Mouse (Mus musculus) ovary, postnatal 36 days (tissue): ENCODE data around the gene Ephb3.

ENCODE experiments used
- DNase-seq: peaks from one replicate; pipeline ENCODE4 v3.0.0; 2022; ENCODE audit warnings: low spot score, mixed read lengths

The Ephb3 gene

DNA sequence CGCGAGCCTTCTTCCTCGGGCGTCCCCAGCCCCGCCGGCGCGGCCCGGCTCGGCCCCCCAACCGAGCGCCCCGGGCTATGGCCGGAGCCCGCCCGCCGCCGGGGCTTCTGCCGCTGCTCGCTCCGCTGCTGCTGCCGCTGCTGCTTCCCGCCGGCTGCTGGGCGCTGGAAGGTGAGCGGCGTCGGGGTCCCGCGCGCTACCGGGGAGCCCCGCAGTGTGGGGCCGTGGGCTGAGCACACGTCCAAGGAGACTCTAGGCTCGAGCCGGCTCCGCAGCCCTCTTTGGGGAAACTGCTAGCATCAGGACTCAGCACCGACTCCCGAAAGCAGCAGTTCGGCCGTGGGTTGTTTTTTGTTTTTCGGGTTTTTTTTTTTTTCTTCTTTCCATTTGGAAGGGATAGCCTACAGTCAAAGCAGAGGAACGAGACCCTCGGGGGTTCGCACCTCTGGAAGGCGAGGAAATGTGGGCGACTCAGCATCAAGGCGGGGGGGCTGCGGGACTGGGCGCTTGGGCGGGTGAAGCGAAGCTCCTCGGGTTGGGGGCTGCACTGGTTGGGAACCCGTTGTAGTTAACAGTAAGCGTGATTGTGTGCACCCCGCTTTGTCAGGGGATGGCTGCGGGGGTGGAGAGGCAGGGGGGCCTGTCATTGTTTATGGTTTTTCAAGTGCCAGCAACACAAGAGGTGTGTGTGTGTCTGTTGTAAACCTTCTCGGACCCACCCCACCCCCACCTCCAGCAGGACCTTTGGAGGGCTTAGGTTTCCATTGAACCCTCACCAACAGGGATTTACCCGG, 735 bp downstream of the Ephb3 start:
- no peak for DNase-seq

DNA sequence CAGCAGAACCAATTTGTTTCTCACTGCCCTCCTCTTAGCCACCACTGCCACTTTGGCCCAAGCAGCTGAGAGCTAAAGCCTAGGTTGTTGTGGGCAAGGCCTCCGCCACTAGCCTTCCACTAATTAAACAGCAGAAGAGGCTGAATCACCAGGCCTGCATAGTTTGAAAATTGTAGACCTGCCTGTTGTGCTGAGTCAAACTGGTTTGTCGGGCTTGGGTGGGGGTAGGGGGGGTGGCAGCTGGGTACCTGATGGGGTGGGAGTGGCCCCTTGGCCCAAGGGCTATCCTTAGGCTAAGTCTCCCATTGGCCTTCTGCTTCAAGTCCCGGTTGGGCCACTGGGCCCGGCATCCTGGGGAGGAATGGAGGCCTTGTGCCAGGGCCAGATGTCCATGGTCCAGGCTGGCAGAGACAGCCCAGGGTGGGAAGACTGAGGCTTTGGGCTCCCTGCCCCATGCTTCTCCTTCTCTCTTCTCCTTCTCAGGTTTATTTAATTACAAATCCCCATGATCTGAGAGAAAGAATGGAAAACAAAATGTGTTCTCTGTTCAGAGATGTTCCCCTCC, 3.5 kb downstream of the Ephb3 start:
- DNase-seq = no peak

DNA sequence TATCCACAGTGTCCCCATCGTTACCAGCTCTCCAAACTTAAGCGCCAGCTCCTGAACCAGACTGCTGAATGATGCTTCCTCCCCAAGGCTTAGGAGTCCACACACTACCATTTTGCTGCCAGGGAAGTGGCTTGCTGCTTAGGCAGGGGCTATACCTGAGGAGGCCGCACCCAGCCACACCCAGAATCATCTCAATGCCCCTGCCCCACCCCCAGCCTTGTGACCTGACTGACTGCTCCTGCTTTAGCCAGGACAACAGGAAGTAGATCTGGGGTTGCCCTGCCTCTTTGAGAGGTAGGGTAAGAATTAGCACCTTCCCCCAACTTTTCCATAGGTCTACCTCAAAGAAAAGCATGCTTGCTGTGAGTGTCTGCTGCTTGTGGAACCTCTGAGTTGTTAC, 4.7 kb downstream of the Ephb3 start:
- no peak for DNase-seq

DNA sequence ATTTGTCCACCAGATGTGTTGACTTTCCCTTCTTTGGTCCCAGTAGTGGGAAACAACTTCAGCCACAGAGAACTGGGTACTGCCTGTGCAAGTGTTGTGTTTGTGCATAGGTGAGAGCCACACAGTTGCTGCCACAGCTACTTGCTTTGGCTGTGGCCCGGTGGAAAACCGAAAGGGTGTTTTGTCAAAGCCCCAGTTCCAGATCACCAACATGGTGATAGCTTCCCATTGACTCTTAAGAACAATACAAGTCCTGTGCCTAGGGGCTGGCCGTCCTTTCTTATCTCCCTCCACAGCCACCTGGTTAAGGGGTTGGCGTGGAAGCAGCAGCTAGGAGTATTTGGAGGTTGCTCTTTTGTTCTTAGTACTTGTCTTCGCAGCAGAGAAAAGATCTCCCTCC, 5.6 kb downstream of the Ephb3 start:
- no peak for DNase-seq

DNA sequence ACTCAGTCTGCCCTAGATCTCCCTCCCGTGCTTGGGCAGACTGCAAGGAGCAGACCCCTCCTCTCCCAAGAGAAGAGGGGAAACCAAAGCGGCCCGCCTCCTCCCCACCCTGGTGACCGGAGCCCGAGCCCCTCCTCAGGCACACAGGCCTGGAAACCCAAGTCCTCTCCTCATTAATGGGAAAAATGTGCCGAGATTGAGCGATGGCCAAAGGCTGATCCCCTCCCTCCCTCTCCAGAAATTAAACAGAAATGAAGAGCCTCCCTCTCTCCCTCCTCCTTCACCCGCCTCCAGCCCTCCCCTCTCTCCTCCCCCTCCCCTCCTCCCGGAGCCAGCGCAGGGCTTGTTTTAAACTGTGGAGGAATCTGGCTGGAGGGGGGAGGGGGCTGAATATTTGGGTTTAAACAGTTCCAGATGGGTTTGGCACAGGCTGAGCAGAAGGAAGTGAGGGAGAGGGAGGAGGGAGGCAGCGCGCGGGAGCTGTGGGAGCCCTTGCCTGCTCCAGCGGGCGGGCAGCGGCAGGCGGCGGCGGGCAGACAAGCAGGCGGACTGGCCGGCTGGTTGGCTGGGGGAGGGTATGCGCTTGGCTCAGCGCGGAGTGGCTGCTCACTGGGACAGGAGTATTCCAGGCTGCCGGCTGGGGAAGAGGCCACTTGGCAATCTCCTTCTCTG, 6.2 kb downstream of the Ephb3 start:
- DNase-seq = peak; percentile 78

DNA sequence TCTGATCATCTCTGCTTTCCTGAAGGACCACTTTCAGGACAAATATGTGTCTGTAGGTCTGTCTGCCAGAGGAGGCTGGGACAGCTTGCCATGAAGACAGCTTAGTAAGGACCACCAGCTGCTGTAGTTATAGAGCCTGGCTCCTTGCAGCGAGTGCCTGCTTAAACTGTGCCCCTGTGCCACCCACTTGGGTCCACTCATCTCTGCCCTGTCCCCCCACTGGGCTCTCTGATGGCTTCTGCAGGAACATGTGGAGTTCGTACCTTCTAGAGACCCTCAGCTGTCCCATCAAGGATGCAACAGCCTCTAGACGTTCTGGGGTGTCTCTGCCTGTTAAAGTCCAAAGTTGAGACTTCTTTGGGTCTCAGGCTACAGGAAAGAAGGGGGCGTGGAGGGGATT, 6.9 kb downstream of the Ephb3 start:
- DNase-seq = no peak

DNA sequence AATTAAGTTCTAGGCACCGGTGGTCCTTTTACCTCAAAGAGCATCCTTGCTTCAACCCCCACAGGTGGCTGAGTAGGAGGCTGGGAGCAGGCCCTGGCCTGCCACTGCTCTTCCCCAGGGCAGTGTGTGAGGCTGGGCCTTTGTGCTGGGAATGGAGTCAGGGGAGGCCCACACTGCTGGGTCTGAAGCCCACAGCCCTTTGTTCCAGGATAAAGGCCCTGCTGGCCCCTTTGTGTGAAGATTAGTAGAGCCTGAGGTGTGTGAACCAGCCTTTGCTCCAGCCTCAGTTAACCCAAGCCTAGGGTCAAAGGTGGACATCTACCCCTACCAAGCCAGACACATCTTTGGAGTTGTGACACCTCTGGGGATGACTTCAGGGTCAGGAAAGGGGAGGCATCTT, 7.8 kb downstream of the Ephb3 start:
- no peak for DNase-seq

DNA sequence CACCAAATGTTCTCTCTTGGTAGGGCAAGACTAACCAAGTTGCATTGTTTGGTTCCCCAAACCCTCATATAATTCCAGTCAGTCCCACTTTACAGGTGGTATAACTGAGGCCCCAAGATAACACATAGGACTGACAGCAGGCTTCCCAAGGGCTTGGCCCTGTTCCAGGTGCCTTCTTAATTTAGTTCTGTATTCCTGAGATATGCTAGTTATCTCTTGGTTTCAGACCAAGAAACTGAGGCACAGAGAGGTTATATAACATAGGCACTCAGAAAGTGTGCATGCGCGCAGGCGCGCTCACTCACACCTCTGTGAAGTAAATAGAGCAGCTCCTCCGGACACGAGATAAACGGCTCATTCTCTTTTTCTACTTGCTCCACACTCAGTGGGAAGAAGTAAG, 9.4 kb downstream of the Ephb3 start:
- no peak for DNase-seq

DNA sequence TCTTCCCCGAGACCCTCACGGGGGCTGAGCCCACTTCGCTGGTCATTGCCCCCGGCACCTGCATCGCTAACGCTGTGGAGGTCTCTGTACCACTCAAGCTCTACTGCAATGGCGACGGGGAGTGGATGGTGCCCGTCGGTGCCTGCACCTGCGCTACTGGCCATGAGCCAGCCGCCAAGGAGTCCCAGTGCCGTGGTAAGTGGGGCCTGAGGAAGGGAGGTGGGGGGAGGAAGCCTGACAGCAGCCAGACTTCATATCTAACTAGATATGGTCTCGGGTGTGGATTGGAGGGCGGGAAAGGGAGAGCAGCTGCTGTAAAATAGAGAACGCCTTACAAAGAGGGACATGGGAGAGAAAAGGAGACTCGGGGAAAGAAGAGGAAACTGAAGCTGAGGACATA, 10.2 kb downstream of the Ephb3 start:
- DNase-seq = no peak

DNA sequence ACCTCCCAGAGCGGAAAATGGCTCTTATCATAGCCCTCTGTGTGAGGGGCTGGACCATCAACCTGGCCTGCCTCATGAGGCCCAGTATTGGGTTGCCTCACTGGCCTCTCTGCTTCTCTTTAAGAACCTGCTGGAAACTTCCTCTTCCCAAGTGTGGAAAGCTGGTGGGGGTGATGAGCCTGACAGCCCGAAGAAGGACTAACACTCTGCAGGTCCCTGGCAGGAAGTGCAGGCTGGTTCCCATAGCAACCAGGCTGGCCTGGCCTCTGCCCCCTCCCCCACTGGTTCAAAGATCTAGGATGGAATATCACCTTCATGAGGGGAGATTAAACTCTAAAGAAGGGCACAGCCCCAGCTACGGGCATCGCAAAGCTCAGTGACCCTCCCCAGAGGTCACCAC, 11.5 kb downstream of the Ephb3 start:
- no peak for DNase-seq

DNA sequence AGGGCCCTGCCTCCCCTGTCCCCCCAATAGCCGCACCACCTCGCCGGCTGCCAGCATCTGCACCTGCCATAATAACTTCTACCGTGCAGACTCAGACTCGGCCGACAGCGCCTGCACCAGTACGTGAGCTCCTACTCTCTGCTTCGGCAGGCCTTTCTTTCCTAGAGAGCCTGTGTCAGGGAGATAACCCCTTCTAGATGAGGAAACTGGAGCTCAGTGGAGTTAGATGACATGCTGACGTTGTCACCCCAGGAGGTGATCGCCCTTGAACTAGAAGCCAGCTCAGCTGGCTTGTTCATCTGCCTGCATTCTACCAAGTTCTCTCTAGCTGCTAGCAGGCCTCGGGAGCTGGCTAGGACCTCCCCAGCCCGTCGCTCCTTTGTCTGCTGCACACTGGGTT, 12.7 kb downstream of the Ephb3 start:
- DNase-seq = no peak

DNA sequence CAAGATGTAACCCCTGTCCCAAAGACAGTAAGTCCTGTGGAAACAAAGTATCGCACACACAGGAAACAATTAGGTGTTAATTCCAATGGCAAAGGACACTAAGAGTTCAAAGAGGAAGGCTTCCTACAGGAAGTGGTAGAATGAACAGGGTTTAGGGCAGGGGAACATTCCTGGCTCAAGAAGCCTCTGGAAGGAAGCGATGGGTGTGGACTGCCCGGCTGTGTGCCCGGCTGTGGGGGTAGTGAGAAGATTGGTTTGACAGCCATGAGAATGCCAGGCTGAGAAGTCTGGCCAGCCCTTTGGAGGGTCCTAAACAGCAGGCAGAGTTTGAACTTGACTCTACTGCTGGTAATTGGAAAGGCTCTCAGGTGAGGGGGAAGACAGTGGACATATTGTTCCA, 15.1 kb downstream of the Ephb3 start:
- DNase-seq = no peak

DNA sequence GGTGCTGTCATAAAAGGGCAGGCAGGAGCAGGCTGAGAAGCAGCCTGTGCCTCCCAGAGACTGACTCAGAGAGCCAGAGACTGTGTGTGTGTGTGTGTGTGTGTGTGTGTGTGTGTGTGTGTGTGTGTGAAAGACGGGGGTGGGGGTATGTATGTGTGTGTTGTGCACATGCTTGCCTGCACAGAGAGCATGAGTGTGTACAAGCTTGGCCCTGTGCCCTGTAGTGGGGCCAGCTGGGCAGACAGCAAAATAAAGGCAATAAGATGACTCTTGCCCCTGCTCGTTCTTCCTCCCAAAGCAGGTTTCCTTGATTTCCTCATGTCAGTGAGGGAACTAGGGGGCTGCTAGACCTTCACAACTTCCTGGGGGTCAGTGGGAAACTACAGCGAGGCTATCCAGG, 18.5 kb downstream of the Ephb3 start:
- no peak for DNase-seq

DNA sequence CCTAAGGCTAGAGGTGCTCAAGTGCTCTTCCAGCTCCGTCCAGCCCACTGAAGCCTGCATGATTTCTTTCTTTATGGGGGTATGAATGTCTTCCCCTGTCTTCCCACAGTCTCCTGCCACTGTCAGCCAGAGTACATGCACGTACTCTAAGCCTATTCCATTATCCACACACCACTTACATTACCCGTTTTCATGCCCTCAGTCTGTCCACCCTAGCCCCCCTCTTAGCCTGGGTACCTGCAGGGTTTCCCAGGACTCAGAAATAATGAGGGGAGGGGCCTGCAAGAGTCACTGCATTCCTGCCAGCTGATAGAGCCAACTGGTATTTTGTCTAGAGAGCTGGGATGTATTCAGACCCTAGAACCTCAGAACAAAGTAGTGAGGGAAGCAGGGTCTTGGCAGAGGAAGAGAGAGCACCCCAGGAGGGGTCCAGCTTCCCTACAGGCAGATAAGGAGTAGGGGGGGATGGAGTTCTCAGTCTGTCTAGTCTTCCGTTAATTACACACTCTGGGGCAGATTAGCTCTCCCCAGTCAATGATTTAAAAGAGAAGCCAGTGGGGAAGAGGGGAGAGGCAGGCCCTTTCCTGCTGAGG, 20.2 kb downstream of the Ephb3 start:
- DNase-seq = no peak

DNA sequence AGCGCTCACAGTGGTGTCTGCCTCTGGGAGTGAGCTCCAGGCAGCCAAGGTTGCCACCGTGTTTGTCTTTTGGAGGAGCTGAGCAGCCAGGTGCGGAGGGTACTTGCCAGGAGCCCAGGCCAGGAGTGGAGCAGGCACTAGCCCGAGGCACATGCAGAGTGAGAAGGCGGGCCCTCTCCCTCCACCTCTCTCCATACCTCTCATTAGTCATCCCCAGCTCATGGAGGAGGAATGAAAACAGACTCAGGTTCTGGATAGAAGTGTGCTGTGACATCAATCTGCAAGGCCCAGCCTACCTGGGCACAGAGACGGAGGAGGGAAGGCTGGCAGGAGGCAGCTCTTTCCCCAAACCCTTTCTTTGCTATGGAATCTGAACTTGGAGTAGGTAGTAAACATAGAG, 22.1 kb downstream of the Ephb3 start:
- no peak for DNase-seq

DNA sequence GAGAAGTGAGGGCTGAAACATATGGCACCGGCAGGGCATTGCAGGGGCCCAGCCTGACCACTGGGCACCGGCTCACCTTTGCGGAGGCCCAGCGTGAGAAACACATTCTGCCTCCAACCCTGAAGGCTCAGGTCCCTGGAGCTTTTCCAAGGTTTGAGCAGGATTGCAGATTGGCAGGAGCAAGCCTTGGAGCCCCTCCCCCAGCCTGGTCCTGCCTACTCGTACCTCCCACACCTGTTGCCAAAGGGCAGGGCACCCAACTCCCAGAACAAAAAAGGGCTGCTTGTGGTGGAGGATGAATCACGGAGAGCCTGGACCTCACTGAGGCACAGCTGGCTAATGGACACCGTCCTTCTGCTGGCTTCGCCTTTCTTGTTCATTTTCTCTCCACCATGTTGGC, 30.6 kb downstream of the Ephb3 start:
- peak; percentile 44 for DNase-seq

DNA sequence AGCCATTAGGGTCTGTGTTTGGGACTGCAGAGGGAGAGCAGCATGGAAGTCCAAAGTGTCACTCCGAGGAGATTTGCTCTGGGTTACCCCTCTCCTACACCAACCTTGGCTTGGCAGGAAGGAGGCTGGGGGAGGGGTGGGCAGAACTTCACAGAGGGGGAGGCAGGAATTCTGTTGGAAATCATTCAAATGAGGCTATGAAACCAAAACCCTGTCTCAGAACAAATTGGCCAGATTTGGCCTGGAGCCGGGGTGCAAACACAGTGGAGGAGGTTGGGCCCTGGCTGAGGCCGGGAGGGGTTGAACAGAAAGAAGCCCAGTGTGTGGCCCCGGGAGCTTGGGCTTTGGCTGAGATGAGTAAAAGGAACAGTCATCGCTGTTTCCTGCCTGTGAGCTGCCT, 34.2 kb downstream of the Ephb3 start:
- DNase-seq = peak; percentile 46

DNA sequence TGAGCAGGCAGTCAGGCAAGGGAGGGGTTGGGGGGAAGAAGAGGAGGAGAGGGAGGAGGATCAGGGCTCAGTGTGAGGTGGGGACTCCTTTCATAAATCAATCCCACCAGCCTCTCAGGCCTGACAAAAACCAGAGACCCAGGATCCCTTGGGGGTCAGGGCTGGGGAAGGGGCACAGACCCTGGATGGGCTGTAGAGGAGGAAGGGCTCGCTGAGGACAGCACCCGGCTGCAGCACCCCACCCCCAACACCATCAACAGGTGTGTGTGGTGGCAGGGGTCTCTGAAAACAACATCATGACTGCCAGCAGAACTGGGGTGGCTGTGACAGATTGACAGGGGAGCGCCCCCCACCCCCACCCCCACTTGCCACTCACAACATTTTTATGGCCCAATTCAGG, 36.0 kb downstream of the Ephb3 start:
- no peak for DNase-seq

DNA sequence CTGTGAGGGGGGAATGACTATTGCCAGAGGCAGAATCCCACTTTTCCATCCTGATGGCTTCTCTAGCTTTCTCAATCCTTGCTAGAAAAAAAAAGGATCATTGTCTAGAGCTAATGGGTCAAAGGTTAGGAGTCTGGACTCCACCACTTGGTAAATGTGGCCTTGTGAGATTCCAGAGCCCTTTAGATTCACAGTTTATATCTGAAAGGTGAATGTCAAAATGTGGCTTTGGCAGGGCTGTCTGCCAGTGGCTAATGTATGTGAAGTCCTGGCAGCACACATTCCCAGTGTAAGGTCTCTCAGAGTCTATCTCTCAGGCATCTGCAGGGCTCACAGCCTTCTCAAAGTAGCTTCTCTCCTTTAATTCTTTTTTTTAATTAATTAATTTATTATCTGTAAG, 36.5 kb downstream of the Ephb3 start:
- DNase-seq = no peak

DNA sequence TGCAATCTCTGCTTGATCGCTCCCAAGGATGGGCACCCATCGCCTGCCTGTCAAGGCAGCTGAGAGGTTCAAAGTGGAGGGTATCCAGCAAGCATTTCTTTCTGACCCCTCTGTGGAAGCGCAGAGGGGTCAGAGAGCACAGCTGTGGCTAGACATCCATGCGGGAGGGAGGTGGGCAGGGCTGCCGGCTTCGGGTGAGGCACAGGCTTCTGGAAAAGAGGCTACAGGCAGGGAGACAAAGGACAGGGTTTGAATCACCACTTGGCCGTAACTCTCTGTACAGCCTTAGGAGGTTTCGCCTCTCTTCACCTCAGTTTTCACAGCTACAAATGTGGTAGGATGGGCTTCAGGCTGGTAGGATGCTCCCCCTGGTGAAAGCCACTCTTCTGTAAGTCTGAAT, 38.4 kb downstream of the Ephb3 start:
- DNase-seq = no peak

DNA sequence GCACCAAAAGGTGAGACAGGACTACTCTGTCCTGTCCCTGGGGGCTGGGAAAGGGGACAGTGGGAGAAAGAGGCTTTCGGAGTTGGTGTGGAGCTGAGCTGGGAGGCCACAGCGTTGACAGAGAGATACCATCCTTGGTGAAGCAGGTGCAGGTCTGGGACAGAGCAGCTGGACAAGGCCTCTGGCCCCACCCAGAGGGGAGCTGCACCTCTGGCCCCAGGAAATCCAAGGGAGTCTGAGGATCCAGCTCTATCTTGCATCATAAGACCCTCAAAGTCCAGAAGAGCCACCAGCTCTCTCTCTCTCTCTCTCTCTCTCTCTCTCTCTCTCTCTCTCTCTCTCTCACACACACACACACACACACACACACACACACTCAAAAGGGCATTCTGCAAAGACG, 40.2 kb downstream of the Ephb3 start:
- no peak for DNase-seq

DNA sequence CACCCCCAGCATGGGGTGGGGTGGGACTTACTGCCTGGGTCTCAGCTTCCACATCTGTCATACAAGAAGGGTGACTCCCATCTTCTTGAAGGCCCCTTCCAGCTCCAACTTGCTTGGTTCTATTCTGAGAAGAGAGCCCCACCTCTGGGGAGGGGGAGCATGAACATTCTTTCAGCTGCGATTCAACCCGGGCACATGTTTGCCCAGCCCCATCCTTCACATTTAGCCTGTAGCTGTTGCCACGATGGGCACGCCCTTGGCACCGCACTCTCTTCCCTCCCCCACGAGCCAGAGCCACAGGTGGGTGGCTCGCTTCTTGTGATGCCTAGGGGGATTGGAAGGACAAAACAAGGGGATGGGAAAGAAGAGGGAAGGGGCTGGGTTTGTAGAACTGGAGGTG, 40.8 kb downstream of the Ephb3 start:
- no peak for DNase-seq

DNA sequence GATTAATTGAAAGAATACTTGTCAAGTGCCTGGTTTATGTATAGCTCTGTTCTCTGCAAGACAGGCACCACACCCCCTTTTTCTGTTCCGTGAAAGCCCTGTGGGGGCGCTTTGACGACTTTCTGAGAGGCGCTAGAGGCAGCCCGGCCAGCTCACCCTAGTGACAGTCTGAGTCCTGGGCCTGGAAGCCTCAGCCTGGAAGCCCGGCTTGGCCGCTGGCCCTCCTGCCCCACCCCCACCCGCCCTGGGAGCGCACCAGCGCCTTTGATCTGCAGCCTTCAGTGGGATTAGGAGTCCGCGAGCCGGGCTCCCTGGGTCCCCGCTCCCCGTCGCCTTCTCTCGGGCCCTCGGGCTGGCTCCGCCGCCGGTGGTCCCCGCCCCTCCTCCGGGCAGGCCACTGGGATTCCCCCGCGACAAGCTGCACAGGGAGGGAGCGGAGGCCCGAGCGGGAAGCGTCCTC, 41.4 kb downstream of the Ephb3 start:
- peak; percentile 85 for DNase-seq
